Mouse (Mus musculus) layer of hippocampus, adult 9-11 months (tissue): Measurements from ENCODE around the gene Cntn2.

Experiments
- DNase-seq: peaks from one replicate; pipeline ENCODE4 v3.0.0; 2022

Cntn2 gene

DNA sequence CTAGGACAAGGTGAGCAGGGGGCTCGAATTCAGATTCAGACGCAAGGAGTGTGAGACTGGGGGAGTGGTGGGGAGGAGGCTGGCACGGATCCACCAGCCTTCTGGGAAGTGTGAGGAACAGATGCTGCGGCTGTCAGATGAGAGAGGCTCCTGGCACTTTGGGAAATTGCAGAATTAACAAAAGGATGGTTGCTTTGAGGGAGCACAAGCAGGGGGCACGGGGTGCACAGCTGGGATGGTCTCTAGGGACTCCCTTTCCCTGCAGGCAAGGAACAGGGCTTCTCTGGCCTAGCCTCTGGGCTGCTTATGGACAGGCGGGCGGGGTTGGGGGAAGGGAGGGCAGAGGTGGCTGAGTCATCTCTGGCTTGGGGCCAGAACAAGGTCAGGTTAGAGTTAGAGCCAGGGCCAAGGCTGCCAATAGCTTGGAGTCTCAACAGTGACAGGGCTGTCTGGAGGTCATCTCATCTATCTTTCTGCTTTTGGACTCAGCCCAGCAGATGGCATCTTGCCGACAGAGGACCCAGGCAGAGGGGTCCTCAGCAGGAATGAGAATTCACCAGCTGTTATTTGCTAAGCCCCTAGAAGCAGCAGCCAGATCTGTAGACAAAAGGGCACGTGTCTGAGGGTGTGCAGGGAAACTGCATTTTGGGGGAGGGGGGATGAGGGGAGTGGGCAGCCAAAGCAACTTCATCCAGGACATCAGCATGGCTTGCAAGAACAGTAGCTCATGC lies 15.0 kb upstream of the Cntn2 start:
- no peak for DNase-seq

DNA sequence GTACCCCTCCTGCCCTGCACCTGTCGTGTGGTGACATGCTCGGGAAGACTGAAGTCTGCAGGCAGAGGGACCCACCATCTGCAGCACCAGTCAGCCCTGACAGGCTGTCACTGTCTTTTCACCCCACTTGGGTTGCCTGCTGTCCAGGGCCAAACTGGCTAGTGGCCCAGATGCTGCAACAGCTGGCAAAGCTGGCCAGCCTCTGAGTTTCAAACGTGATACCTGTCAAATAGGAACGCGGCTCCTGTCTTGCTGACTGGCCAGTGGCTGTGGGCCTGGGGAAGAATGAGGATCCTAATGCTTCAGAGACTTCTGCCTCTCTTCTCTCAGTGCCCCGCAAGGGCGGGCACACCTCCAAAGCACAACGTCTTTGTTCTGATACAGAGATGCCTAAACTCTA lies 733 bp upstream of the Cntn2 start:
- no peak for DNase-seq

DNA sequence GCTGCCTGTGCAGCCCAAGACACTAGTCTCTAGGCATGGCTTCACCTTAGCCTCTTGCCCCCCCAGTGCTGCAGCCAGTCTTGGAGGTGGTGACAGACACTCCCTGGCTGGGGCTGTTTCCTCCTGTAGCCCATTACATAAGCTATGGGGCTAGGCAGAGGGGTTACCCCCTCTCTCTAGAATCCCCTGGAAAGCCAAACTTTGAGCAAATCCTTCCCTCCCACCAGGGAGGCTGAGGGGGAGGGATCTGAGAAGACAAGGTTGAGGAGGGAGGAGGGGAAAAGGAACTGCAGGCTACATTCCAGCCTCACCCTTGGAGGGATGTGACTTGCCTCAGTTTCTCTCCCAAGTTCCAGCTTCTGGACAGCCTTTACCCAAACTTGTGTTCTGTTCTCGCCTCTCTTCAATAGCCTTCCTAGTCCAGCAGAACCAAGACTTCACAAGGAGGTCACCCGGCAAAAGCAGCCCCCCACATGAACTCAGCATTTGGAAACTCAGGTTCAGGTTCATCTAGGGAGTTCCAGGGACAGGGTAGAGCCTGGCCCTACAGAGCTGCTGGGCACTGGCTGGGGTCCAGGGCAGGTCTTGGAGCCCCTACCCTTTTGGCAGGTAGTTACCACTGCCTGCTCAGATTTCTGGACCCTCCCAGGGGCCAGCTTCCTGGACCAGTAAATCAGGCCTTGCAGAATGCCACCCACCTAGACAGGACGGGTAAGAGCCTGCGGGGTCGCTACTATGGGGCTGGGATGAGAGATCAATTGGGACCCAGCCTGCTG lies 1.0 kb downstream of the Cntn2 start:
- DNase-seq: no peak

DNA sequence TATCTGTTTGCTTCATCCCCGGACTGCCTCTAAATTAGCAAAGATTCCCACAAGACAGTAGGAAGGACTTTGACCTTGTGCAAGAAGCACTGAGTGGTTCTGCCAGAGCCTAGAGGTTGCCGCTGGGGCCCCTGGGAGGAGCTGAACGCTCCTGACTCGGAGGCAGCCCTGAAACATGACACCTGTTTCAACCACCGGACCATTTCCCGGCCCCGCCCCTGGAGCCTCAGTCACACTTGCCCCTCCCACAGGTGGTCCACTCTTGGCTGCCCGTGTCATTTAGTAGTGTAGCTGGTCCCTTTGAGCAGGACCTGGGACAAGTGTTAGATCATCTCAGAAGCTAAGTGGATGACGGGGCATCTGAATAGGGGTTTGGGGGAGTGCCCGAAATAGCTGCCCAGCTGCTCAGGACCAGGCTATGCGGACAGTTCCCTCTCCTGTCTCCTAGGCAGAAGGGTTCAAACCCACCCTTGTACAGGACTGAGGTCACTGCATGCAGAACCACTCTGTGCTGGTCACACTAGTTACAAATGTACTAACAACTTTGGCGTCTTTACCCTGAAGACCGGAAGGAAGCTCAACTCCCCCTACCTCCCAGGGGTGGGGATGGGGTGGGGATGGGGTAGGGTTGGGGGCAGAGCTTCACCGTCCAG lies 1.8 kb downstream of the Cntn2 start:
- no peak for DNase-seq

DNA sequence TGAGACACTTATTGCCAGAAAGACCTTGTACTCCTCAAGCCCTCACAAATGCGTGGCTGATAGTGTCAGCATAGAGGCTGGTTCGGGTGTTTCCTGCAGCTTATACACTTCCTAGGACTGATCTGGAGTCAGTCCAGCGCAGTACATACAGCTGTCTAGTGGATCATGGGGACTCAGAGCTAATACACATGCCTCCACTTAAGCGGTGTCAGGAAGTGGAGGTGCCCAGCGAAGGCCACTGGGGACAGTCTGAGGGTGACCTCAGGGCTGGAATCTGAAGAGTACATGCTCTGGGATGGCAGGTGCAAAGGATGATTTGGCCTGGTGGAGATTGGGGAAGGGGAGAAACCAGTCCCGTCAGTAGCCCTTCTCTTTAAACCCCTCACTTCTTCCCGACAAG lies 2.4 kb downstream of the Cntn2 start:
- DNase-seq: no peak

DNA sequence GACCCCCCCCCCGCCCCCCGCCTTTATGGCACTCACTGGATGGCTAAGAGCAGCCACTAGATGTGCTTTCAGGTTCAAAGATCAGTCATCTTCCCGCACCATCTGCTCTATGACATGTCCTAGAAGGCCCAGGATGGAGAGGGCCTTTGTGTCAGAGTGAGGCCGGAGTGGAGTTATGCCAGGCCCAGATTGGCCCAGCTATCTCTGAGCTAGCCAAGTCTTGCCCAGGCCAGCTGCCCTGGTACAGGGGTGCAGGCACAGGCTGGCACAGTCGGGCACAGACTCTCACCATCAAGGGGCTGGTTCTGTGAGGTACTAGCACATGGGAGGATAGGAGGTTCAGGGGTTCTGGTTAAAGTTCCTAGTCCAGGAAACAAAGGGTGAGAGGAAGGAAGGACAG lies 5.3 kb downstream of the Cntn2 start:
- DNase-seq: peak; percentile 86

DNA sequence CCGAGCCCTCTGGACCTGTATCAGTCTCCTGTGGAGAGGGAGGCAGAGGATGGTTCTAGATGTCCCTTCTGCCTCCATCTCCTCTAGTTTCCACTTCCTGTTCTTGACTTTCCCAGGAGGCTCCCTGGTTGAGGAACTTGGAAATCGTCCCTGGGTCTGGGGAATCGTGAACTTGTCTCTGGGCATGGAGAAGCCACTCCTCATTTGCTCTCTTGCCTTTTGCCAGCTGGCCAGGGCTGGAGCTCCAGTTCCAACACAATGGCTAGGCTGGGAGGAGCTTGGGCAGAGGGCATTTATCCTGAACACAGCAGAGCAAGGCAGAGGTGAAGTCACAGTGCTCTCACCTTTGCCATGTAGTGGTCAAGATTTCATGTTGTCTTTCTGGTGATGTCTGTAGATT lies 6.6 kb downstream of the Cntn2 start:
- no peak for DNase-seq

DNA sequence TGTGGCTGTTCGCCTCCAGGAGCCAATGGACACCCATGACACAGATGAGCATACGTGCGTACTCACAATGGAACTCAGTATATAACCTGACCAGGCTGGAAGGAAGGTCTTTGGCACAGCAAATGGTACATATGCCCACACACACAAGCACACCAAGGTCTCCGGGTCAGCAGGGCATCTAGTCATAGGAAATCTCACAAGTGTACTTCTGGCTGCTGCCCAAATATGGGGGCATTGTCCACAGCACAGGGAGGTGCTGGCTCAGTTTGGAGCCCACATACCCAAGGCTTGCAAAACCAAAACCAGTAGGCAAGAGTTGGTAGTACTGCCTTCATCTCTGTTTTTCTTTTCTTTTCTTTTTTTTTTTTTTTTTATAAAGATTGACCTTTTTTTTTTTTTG lies 7.5 kb downstream of the Cntn2 start:
- no peak for DNase-seq

DNA sequence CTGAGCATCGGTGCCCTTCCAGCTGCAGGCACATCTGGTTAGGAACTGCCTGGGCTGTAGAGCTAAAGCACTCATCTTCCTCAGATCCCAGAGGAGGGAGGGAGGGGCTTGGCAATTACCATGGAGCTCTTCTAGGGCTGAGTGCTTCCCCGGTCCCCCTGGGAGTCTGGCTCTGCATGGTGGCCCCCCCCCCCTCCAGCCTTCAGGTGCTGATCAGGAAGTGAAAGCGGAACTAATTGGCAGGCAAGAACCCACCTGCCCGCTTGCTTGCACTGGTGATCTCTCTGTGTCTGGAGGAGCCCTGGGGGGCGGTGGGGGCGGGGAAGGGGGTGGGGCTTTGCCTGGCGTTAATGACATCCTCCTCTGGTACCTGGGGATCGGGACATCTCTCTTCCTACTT lies 9.2 kb downstream of the Cntn2 start:
- DNase-seq: no peak

DNA sequence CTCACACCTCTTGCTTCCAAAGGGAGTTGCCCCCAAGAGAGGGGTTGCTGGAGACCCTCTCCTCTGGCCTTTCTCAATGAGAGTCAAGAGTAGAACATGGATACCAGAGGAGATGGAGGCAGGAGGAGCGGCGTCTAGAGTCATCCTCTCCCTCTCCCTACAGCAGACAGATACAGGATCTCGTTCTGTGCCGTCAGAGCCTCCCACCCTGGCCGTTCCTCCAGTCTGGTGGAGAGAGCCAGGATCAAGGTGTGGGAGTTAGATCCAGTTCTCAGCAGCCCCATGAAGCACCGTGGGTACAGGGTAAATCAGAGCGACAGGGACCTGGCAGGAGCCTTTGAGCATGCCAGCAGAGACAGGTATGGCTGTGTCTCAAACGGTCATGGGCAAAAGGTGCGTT lies 10.5 kb downstream of the Cntn2 start:
- DNase-seq: no peak

DNA sequence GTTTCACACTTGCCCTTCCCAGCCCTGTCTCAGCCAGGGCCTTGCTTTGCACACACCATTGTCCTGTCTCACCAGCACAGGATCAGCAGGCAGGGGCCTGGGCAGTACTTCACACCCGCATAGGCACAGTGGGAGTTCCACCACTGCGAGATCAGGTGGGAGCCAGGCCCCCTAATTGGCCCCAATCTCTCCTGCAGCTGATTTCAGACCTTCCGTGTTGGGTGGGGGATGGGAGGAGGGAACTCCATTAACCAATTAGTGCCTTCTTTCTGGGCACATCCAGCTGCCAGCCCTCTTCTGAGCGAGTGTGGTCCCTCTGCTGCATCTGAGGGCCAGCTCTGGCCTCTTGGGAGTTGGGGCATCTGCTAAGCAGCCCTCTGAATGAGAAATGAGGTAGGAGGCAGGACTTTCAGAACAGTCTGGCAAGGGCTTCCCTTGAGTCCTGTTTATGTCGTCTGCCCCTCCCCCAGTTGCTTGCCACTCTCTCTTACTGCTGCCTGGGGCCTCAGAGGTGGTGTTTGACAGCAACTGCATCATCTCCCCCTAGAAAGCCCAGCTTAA lies 12.3 kb downstream of the Cntn2 start:
- no peak for DNase-seq

DNA sequence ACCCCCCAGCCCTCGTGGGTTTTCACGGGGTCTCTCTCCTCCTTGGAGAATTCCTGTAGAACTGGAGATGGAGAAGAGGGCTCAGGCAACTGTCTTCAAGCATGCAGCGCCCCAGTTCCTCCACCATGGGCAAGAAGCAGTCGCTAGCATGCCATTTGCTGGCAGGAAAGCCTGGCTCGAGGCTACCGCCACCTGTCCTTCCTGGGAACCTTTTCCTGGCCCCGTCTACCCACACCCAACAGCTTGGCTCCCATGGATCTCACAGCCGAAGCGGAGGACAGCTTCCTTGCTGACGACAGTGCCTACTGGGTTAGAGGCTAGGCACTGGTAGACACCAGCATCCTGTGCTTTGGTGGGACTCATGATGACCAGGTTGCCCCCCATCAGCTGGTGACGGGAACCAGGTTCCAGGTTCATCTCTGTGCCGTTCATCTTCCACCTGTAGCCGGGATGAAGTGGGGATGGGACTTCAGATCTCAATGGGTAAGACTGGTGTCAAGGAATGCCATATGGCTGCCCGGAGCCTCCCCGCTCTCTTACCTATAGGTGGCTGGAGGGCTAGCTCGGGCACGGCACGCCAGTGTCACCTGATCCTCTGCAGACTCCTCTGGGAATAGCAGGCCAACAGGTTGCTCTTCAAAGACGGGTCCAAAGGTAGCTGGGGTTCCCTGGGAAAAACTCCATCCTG lies 14.3 kb downstream of the Cntn2 start:
- no peak for DNase-seq

DNA sequence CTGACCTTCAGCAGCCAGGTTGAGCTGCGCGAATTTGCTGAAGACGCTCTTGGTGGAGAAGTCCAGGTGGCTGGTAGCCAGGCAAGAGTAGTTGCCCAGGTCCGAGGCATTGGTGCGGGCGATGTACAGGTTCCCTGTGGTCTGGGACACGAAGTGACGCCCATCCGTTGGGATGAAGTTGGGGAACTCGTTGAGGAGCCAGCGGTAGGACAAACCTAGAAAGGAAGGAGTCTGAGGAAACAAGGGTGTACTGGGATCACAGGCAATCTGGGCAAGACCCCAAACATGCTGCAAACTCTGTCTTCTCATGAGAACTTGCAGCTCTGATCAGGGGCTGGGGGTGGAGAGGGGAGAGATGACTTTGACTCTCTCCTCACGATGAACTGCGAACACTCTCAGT lies 15.0 kb downstream of the Cntn2 start:
- no peak for DNase-seq

DNA sequence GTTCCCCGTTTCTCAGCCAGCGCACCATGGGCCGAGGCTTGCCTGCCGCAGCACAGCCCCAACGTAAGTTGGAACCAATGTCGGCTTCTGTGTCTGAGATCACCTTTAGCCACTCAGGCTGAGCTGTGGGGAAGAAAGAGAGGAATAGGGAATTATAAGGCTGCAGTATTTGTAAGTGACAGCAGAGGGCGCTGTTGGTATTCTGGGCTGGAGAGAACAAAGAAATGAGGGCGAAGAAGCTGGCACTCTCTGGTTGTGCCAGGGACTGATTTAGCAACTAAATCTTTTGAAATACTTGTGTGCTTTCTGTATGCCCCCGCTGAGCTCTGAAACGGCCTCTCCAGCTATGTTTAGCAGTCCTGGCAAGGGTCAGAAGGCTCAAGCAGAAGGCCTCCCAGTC lies 17.2 kb downstream of the Cntn2 start:
- peak; percentile 77 for DNase-seq

DNA sequence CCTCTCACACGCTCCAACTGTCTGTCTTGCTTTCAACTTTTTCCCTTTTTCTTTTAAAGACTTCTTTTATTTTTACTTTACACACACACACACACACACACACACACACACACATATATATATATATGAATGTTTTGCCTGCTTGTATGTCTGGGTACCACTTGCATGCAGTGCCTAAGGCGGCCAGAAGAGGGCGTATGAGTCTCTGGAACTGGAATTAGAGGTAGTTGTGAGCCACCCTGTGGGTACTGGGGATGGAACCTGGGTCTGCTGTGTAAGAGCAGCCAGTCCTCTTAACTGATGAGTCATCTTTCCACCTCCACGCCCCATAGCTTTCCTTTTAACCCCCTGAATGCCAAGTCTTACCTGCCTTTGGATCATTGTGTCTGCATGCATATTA lies 19.1 kb downstream of the Cntn2 start:
- DNase-seq: no peak

DNA sequence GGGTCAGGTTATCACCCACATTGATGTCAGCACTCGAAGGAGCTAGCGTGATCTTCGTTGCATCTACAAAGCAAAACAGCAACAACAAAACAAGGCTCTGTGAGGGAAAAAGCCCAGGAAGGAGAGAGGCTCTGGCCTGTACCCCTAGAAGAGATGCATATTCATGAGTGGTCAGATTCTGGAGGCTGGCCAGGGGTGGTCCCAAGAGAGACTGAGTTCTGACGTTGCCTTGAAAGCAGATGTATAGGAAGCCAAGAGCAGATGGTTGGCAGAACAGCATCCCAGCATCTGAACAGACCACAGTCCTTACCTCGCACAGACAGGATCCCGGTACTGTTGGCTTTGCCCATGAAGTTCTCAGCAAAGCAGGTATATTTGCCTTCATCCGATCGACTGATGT lies 20.0 kb downstream of the Cntn2 start:
- no peak for DNase-seq

DNA sequence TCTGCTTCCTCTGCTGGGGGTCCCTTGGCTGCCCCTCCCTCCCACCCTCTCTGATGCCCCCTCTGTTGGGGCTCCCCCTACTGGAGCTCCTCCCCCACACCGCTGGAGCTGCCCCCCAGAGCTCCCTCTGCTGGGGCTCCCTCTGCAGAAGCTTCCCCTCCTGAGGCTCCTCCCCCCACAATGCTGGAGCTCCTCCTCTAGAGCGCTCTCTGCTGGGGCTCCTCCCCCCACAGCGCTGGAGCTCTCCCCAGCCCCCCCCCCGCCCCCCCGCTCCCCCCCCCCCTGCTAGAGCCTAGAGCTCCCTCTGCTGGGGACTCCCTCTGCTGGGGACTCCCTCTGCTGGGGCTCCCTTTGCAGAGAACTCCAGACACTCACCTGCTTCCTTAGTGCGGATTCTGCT lies 22.3 kb downstream of the Cntn2 start:
- DNase-seq: peak; percentile 73

DNA sequence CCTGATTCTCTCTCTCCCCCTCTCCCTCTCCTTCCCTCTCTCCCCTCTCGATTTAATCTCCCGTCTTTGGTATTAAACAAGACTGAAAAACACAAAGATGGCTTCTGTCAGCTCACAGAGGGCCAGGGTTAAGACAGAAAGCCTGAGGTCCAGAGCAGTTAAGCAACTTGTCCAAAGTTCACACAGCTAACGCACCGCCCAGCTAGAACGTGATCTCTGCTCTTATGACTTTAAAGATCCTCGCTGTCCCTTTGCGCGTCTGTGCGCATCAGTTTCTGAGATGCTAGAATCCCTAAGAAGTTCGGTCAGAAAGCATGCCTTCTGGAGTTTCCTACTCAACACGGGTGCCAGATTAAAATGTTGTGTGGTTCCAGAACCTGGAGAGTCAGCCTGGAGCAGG lies 23.3 kb downstream of the Cntn2 start:
- no peak for DNase-seq

DNA sequence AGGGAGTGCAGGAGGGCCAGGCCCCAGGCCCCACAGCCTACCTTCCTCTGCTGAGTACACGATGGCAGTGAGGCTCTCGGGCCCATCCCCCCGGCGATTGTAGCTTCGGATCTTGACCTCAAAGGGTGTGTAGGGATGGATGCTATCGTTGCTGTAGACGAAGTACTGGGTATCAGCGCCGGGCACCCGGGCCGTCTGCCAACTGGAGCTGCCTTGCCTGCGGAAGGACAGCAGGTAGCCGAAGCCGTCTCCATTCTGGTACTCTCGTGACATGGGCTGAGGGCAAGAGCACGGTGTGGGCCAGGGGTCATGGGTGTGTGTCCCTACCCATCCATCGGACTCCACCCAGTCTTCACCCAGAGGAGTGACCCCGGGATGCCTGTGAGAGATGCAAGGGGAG lies 24.4 kb downstream of the Cntn2 start:
- no peak for DNase-seq

DNA sequence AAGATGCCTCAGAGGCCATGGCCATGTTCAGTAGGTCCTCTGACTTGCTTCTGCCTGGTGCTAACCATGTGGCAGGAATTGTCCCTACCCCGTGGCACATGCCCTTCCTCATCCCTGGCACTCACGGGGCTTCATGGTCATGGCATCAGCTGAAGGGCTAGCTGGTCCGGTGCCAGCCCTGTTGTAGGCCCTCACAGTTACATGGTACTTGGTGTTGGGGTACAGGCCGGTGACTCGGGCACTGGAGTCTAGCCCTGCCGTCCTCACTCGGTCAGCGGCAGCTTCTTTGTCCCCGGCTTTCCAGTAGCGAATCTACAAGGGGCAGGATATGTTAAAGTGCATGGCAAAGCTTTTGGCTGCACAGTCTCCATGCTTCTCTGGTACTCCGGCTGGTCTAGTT lies 26.3 kb downstream of the Cntn2 start:
- DNase-seq: no peak

DNA sequence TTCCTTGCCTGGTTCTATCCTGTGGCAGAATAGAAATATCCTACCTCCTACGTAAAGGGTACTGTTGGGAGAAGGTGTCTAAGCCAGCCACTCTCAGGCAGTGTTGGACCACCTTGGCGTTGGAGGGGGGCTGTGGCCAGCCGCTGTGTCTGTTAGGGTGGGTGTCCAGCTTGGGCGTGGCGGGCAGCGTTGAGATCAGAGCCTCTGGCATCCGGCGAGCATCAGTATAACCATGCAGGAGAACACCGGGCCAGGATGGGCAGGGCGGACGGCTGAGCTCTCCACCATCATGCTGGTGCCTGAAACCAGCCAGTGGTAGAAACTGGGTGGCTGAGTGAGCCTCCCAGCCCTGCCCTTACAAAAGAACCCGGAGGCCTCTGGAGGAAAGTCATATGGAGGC lies 27.7 kb downstream of the Cntn2 start:
- peak; percentile 1 for DNase-seq

DNA sequence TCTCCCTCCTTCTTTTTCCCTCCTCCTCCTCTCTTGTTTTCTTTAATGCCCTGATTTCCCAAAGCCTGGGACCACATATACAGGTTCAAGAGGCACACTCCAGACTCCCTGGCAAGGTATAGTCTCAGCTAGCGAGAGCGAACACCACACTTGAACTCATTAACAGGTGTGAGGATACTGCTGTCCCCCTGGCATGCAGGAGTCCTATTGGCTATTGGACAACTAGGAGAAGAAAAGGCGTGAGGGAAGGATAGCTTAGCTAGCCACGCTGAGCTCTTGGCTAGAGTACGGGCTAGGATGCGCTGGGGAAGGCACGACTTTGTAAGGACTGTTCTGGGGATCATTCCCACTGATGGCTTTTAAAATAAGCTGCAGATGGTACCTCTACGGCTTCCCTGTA lies 30.9 kb downstream of the Cntn2 start:
- DNase-seq: no peak

DNA sequence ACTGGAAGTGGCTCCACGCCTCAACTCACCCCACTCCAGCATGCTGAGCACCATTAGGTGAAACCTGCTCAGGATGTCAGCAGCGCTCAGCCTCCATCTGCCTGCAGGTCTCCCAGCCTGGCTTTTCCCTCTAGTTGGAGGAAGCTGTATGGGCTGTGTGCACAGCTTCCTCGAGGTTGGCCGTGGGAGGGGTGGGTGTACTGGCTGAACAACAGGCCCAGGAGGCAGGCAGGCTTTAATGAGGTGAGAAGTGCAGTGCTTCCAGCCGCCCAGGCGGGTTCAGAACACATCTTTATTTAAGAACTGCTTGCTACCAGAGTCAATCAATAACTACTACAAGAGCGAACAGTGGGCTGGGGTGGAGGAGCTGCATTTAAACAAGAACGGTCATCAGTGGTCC lies 31.5 kb downstream of the Cntn2 start:
- DNase-seq: no peak
